Mouse (Mus musculus): ENCODE measurements around the gene Cym.
A peak's percentile ranks its signal among the peaks of the same experiment; 100 is the strongest.

The Cym gene

GRCm38 (mm10) chr3:107221608-107222007, at the start of gene Cym:
Cym (minus strand) TSS chr3:107221732.
- DNase-seq (ENCODE audit: low spot score) = no peak

- DNase-seq (ENCODE audit: low spot score) = no peak
Measured at GRCm38 (mm10) chr3:107266814-107267345, 45.3 kb upstream of the Cym start.

- DNase-seq (ENCODE audit: low spot score) = peak; percentile 55
Measured at GRCm38 (mm10) chr3:107261851-107262165, 40.3 kb upstream of the Cym start.

GRCm38 (mm10) chr3:107260956-107261850, 39.7 kb upstream of the Cym start:
- peak; percentile 25 for DNase-seq (ENCODE audit: low spot score)

GRCm38 (mm10) chr3:107257924-107258323, 36.4 kb upstream of the Cym start:
- DNase-seq (ENCODE audit: low spot score) = no peak

- no peak for DNase-seq (ENCODE audit: low spot score)
Measured at GRCm38 (mm10) chr3:107256724-107257123, 35.2 kb upstream of the Cym start.

GRCm38 (mm10) chr3:107255992-107256391, 34.5 kb upstream of the Cym start:
- no peak for DNase-seq (ENCODE audit: low spot score)

- no peak for DNase-seq (ENCODE audit: low spot score)
Measured at GRCm38 (mm10) chr3:107253925-107254324, 32.4 kb upstream of the Cym start.

GRCm38 (mm10) chr3:107252035-107252434, 30.5 kb upstream of the Cym start:
- no peak for DNase-seq (ENCODE audit: low spot score)

- DNase-seq (ENCODE audit: low spot score) = no peak
Measured at GRCm38 (mm10) chr3:107250320-107250719, 28.8 kb upstream of the Cym start.

GRCm38 (mm10) chr3:107249042-107249441, 27.5 kb upstream of the Cym start:
- DNase-seq (ENCODE audit: low spot score) = no peak

- no peak for DNase-seq (ENCODE audit: low spot score)
Measured at GRCm38 (mm10) chr3:107246876-107247275, 25.3 kb upstream of the Cym start.

- DNase-seq (ENCODE audit: low spot score) = peak; percentile 26
Measured at GRCm38 (mm10) chr3:107241389-107242094, 20.0 kb upstream of the Cym start.

GRCm38 (mm10) chr3:107239607-107240006, 18.1 kb upstream of the Cym start, which contains the start of gene Prok1:
Prok1 (minus strand) TSS chr3:107239707.
- no peak for DNase-seq (ENCODE audit: low spot score)

- no peak for DNase-seq (ENCODE audit: low spot score)
Measured at GRCm38 (mm10) chr3:107238471-107238980, 17.0 kb upstream of the Cym start.

- no peak for DNase-seq (ENCODE audit: low spot score)
Measured at GRCm38 (mm10) chr3:107238051-107238450, 16.5 kb upstream of the Cym start.

- no peak for DNase-seq (ENCODE audit: low spot score)
Measured at GRCm38 (mm10) chr3:107233945-107234344, 12.4 kb upstream of the Cym start.

GRCm38 (mm10) chr3:107233351-107233813, 11.8 kb upstream of the Cym start:
- peak; percentile 92 for DNase-seq (ENCODE audit: low spot score)

- DNase-seq (ENCODE audit: low spot score) = no peak
Measured at GRCm38 (mm10) chr3:107231202-107231601, 9.7 kb upstream of the Cym start.

GRCm38 (mm10) chr3:107230527-107230926, 9.0 kb upstream of the Cym start, which contains the start of gene A630076J17Rik:
A630076J17Rik (plus strand) TSS chr3:107230614.
- no peak for DNase-seq (ENCODE audit: low spot score)

- no peak for DNase-seq (ENCODE audit: low spot score)
Measured at GRCm38 (mm10) chr3:107229822-107230221, 8.3 kb upstream of the Cym start.

- no peak for DNase-seq (ENCODE audit: low spot score)
Measured at GRCm38 (mm10) chr3:107229221-107229620, 7.7 kb upstream of the Cym start.

GRCm38 (mm10) chr3:107225820-107226219, 4.3 kb upstream of the Cym start:
- DNase-seq (ENCODE audit: low spot score) = no peak

Measured in retina, embryonic 14.5 days (tissue).